ENCODE assay signal across 7 mouse cellular contexts in genomic region chr11:95144946-95145483, GRCm38 (mm10). TPM values are rescaled to one million over a fixed set of nuclear protein-coding genes. Genes with fewer than 3 reads are reported as not detected.
DNase-seq lines count a peak whose midpoint lies in the region; ATAC-seq and TF ChIP-seq lines count a peak whose summit lies in the region.

No protein-coding gene starts in this region.

- ATAC-seq in forebrain, embryonic 11.5 days (replicated peaks; ENCODE audit: low FRiP score): no peak
- ATAC-seq in neural tube, embryonic 12.5 days (ENCODE audit: low FRiP score, low read depth): no peak
- ATAC-seq in cerebellum, adult (ENCODE audit: insufficient number of reproducible peaks, low FRiP score, low TSS enrichment): no peak

- peak overlapping the region; percentile 24 for H3K4me3 ChIP-seq in lung, adult 2 months (replicated peaks; ENCODE audit: extremely low read depth, low read depth, low read length)
- peak overlapping the region; percentile 6; the same call in 1 of the 2 replicates for H3K4me3 ChIP-seq in forebrain, embryonic 11.5 days (ENCODE audit: low read depth, low read length)
- H3K4me3 ChIP-seq in neural tube, embryonic 12.5 days: 0 out of 2 replicates have a peak overlapping the region, but pooled peaks have one; percentile 29

- H3K9ac ChIP-seq in forebrain, embryonic 11.5 days (ENCODE audit: low read length): no peak overlapping the region
- no peak overlapping the region for H3K9ac ChIP-seq in neural tube, embryonic 12.5 days

- H3K27me3 ChIP-seq in forebrain, embryonic 11.5 days (ENCODE audit: control insufficient read depth, insufficient read depth, low read length): peaks cover 99% of the 10 kb centered on the region
- peaks cover 100% of the 10 kb centered on the region for H3K27me3 ChIP-seq in neural tube, embryonic 12.5 days (replicated peaks)

- no peak for TF ChIP-seq POLR2A in lung, adult 2 months (IDR thresholded peaks at IDR 0.05; ENCODE audit: borderline replicate concordance, extremely low read depth, low read depth, low read length)

- H3K27ac ChIP-seq in forebrain, embryonic 11.5 days (ENCODE audit: low read depth, low read length): no peak overlapping the region
- H3K27ac ChIP-seq in neural tube, embryonic 12.5 days: no peak overlapping the region

- no peak for TF ChIP-seq CTCF in lung, adult 2 months (IDR thresholded peaks at IDR 0.05; ENCODE audit: insufficient read depth, low read length)

- no peaks in the 10 kb centered on the region for H3K36me3 ChIP-seq in forebrain, embryonic 11.5 days (ENCODE audit: control insufficient read depth, insufficient read depth, low read length)
- H3K36me3 ChIP-seq in neural tube, embryonic 12.5 days: no peaks in the 10 kb centered on the region

- no peaks in the 10 kb centered on the region for H3K9me3 ChIP-seq in forebrain, embryonic 11.5 days (ENCODE audit: control insufficient read depth, low read length)
- H3K9me3 ChIP-seq in neural tube, embryonic 12.5 days: no peaks in the 10 kb centered on the region

- H3K4me2 ChIP-seq in forebrain, embryonic 11.5 days (ENCODE audit: low read depth, low read length, severe bottlenecking): peak overlapping the region; percentile 55; the same call in 1 of the 2 replicates
- H3K4me2 ChIP-seq in neural tube, embryonic 12.5 days (replicated peaks): peak overlapping the region; percentile 61

- peak; percentile 23 for DNase-seq in lung, adult 2 months
- no peak for DNase-seq in lung, postnatal 10 days
- DNase-seq in forebrain, embryonic 11.5 days (ENCODE audit: low spot score): no peak
- DNase-seq in kidney, postnatal 10 days: peak; percentile 24
- no peak for DNase-seq in left cerebral cortex, adult 9 months (ENCODE audit: low spot score in 2 of 2)

- H3K4me1 ChIP-seq in lung, adult 2 months (ENCODE audit: control insufficient read depth, insufficient read depth, low read length): peaks cover 11% of the 10 kb centered on the region
- H3K4me1 ChIP-seq in forebrain, embryonic 11.5 days (replicated peaks; ENCODE audit: control insufficient read depth, insufficient read depth, low read length): peaks cover 12% of the 10 kb centered on the region
- peaks cover 18% of the 10 kb centered on the region for H3K4me1 ChIP-seq in neural tube, embryonic 12.5 days

- WGBS in lung, adult 2 months: 2% methylated on average over 34 of the region's 34 CpGs
- WGBS in forebrain, embryonic 11.5 days: under 1% methylated on average over 34 of the region's 34 CpGs
- under 1% methylated on average over 34 of the region's 34 CpGs for WGBS in neural tube, embryonic 12.5 days

RNA-seq across cellular contexts. Expression of gene Dlx4, which starts 1.0 kb away (rescaled TPM):
- 0.20 and 0.50 TPM in 2 replicates for polyA plus RNA-seq in lung, adult 2 months (2012; rRNA removed)
- 0.23 and 0.29 TPM in 2 replicates for polyA plus RNA-seq in forebrain, embryonic 11.5 days (2014; fragmentation: Nextera tagmentation; extraction: Ambion mirVana)
- 0.10 and 0.22 TPM in 2 replicates for polyA plus RNA-seq in neural tube, embryonic 12.5 days (2016; fragmentation: Nextera tagmentation; extraction: Ambion mirVana)

RNA-seq across cellular contexts. Expression of gene Dlx3, which starts 25.1 kb away (rescaled TPM):
- polyA plus RNA-seq in lung, adult 2 months (2012; rRNA removed): 0.05 and 2.0 TPM in 2 replicates
- polyA plus RNA-seq in forebrain, embryonic 11.5 days (2014; fragmentation: Nextera tagmentation; extraction: Ambion mirVana): 1.4 TPM in 2 replicates
- 0.81 and 1.2 TPM in 2 replicates for polyA plus RNA-seq in neural tube, embryonic 12.5 days (2016; fragmentation: Nextera tagmentation; extraction: Ambion mirVana)

Comparison
In these comparisons a context has a peak if more than half of its experiments do, and no peak if none do; other contexts are left out.
1. DNase-seq: peak in lung, adult 2 months (single experiment) and kidney, postnatal 10 days (single experiment); none in lung, postnatal 10 days (single experiment), forebrain, embryonic 11.5 days (single experiment) and left cerebral cortex, adult 9 months (0 of 2).
2. Peak in every context shown above with its lines, with median percentiles within 50 percentile points of each other: H3K4me3 ChIP-seq.